Mouse (Mus musculus) G1E (cell line): Measurements from ENCODE around the gene Gm9736.
"Not testable (repeated sequence)": the region's sequence is repeated elsewhere in the genome, so short reads cannot be mapped to it uniquely, and the experiment has no call there.

Source experiments
- CTCF ChIP-seq: IDR thresholded peaks from 2 replicates; pipeline ENCODE4 v1.5.1; 2012; ENCODE audit warnings: low read depth, low read length, inconsistent platforms, mixed read lengths
- GATA1 ChIP-seq: IDR thresholded peaks from 2 replicates; pipeline ENCODE4 v1.6.1; 2012; ENCODE audit warnings: borderline replicate concordance, low read length, inconsistent platforms, mixed read lengths
- POLR2AphosphoS5 ChIP-seq: IDR thresholded peaks from 2 replicates; pipeline ENCODE4 v1.6.1; 2012; ENCODE audit warnings: low read depth, low read length, inconsistent platforms; ENCODE audit not compliant: insufficient replicate concordance
- TAL1 ChIP-seq: conservative IDR thresholded peaks from 2 replicates; pipeline ENCODE4 v1.6.1; 2012; ENCODE audit warnings: low read depth, low read length, inconsistent platforms, mixed read lengths

GRCm38 (mm10) chr10:77720299-77720698, 30.9 kb downstream of the Gm9736 start, which contains the start of gene Krtap12-1:
- not testable (repeated sequence) for TF ChIP-seq CTCF, POLR2AphosphoS5, TAL1, GATA1
